ENCODE assay signal across 8 mouse cellular contexts in genomic region chr2:151743845-151744244, GRCm38 (mm10). TPM values are rescaled to one million over a fixed set of nuclear protein-coding genes. Genes with fewer than 3 reads are reported as not detected.
DNase-seq lines count a peak whose midpoint lies in the region; ATAC-seq lines count a peak whose summit lies in the region.

Psmf1 (minus strand) TSS chr2:151744186.

- H3K27me3 ChIP-seq in lung, embryonic 16.5 days (ENCODE audit: control insufficient read depth, insufficient read depth, low read depth, low read length): no peaks in the 10 kb centered on the region
- peaks cover 24% of the 10 kb centered on the region for H3K27me3 ChIP-seq in embryonic facial prominence, embryonic 13.5 days
- H3K27me3 ChIP-seq in heart, embryonic 12.5 days (replicated peaks): peaks cover 28% of the 10 kb centered on the region
- H3K27me3 ChIP-seq in midbrain, embryonic 15.5 days (replicated peaks): peaks cover 10% of the 10 kb centered on the region; the same call in 1 of the 2 replicates

- no peak within 1 kb of the TSS for H3K9ac ChIP-seq in lung, embryonic 16.5 days (ENCODE audit: low read length)
- H3K9ac ChIP-seq in embryonic facial prominence, embryonic 13.5 days: no peak within 1 kb of the TSS
- no peak within 1 kb of the TSS for H3K9ac ChIP-seq in heart, embryonic 12.5 days
- no peak within 1 kb of the TSS for H3K9ac ChIP-seq in midbrain, embryonic 15.5 days

- no peak within 1 kb of the TSS for H3K27ac ChIP-seq in lung, embryonic 16.5 days (ENCODE audit: low read length)
- no peak within 1 kb of the TSS for H3K27ac ChIP-seq in embryonic facial prominence, embryonic 13.5 days
- H3K27ac ChIP-seq in heart, embryonic 12.5 days (ENCODE audit: poor library complexity, severe bottlenecking): no peak within 1 kb of the TSS
- no peak within 1 kb of the TSS for H3K27ac ChIP-seq in midbrain, embryonic 15.5 days

- DNase-seq in lung, postnatal 25 days (ENCODE audit: low spot score): no peak
- DNase-seq in left cerebral cortex, adult 8-10 months (ENCODE audit: low spot score in 2 of 2): no peak
- no peak for DNase-seq in embryo, embryonic 10 days (ENCODE audit: low spot score)
- no peak for DNase-seq in cerebellum, postnatal 36 days

- H3K4me3 ChIP-seq in lung, embryonic 16.5 days (ENCODE audit: low read length): no peak within 1 kb of the TSS
- H3K4me3 ChIP-seq in embryonic facial prominence, embryonic 13.5 days: no peak within 1 kb of the TSS
- no peak within 1 kb of the TSS for H3K4me3 ChIP-seq in heart, embryonic 12.5 days
- H3K4me3 ChIP-seq in midbrain, embryonic 15.5 days: no peak within 1 kb of the TSS

- ATAC-seq in lung, embryonic 16.5 days (ENCODE audit: low read depth): no peak
- ATAC-seq in embryonic facial prominence, embryonic 13.5 days (ENCODE audit: insufficient number of reproducible peaks, insufficient read depth, low FRiP score, low TSS enrichment, low read depth): no peak
- ATAC-seq in heart, embryonic 12.5 days (ENCODE audit: insufficient number of reproducible peaks, low FRiP score): no peak
- no peak for ATAC-seq in midbrain, embryonic 15.5 days (replicated peaks)

- peaks cover 16% of the 10 kb centered on the region for H3K4me1 ChIP-seq in lung, embryonic 16.5 days (replicated peaks; ENCODE audit: control insufficient read depth, insufficient read depth, low read length)
- peaks cover 22% of the 10 kb centered on the region for H3K4me1 ChIP-seq in embryonic facial prominence, embryonic 13.5 days
- H3K4me1 ChIP-seq in heart, embryonic 12.5 days (replicated peaks): peaks cover 12% of the 10 kb centered on the region
- H3K4me1 ChIP-seq in midbrain, embryonic 15.5 days: peaks cover 26% of the 10 kb centered on the region

- H3K4me2 ChIP-seq in lung, embryonic 16.5 days (ENCODE audit: low read depth, low read length): no peak within 1 kb of the TSS
- H3K4me2 ChIP-seq in embryonic facial prominence, embryonic 13.5 days: no peak within 1 kb of the TSS
- no peak within 1 kb of the TSS for H3K4me2 ChIP-seq in heart, embryonic 12.5 days
- H3K4me2 ChIP-seq in midbrain, embryonic 15.5 days: no peak within 1 kb of the TSS

- H3K9me3 ChIP-seq in lung, embryonic 16.5 days (ENCODE audit: control insufficient read depth, low read length): no peaks in the 10 kb centered on the region
- no peaks in the 10 kb centered on the region for H3K9me3 ChIP-seq in embryonic facial prominence, embryonic 13.5 days
- H3K9me3 ChIP-seq in heart, embryonic 12.5 days (replicated peaks): no peaks in the 10 kb centered on the region
- H3K9me3 ChIP-seq in midbrain, embryonic 15.5 days: no peaks in the 10 kb centered on the region

- H3K36me3 ChIP-seq in lung, embryonic 16.5 days (ENCODE audit: control insufficient read depth, insufficient read depth, low read length): no peaks in the 10 kb centered on the region
- no peaks in the 10 kb centered on the region for H3K36me3 ChIP-seq in embryonic facial prominence, embryonic 13.5 days
- no peaks in the 10 kb centered on the region for H3K36me3 ChIP-seq in heart, embryonic 12.5 days
- H3K36me3 ChIP-seq in midbrain, embryonic 15.5 days (replicated peaks): no peaks in the 10 kb centered on the region

RNA-seq across cellular contexts. Expression of gene Psmf1, which starts in this region (rescaled TPM):
- polyA plus RNA-seq in lung, embryonic 16.5 days (2015; fragmentation: Nextera tagmentation; extraction: Ambion mirVana): 37.9 and 40.7 TPM in 2 replicates
- polyA plus RNA-seq in embryonic facial prominence, embryonic 13.5 days (2015; fragmentation: Nextera tagmentation; extraction: Ambion mirVana): 40.9 and 46.3 TPM in 2 replicates
- 28.7 TPM in 2 replicates for polyA plus RNA-seq in heart, embryonic 12.5 days (2016; fragmentation: Nextera tagmentation; extraction: Ambion mirVana)
- total RNA-seq in left cerebral cortex, adult 8-10 months (2022): 10 to 100 TPM; 44.8 to 54.4 (median 48.6) TPM
- polyA plus RNA-seq in midbrain, embryonic 15.5 days (2015; fragmentation: Nextera tagmentation; extraction: Ambion mirVana): 61.6 and 66.6 TPM in 2 replicates
